Mouse (Mus musculus) frontal cortex, postnatal 10 days (tissue): ENCODE measurements around the gene Olfr1233.

ENCODE experiments used
- DNase-seq, 2 experiments: peaks; one replicate each; pipeline ENCODE4 v3.0.0; 2022; ENCODE audit warnings: low spot score in 2 of 2, mixed read lengths in 1 of 2

The Olfr1233 gene

DNA sequence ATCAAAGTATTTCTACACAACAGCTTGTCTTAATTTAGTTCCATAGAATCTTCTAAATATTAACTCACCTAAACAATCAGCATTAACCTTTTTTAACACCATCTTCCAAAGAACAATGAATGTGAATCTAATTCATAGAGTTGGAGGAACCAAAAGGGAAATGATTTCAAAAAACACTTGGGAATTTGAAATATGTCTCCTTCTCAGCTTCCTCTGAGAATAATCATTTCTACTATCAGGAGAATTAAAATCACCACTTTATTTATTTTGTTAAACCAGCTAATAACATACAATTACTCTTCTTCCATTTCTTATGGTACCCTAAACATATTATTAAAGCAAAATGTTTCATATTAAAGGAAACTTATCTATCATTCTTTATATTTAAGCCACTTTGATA lies at the start of gene Olfr1233:
Gene Olfr1233 (minus strand): TSS at position 101 of the 400 bp plus-strand sequence.
- DNase-seq, result no peak

DNA sequence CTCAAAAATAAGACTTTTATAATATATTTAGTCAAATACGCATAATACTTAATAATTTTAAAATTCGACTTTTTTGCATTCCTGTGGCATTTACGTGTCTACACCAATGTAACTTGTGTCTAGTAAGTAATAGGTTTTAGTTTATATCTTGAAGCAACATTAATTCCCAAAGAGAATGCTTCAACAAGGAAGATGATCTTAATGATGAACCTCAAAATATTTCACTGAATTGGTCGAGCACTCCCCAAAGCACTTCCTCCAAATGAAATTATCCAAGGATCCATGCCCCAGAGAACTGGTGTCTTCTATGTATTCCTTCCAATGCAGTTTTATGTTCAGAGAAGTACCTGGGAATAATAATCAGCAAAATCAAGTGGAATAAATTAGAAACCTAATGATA lies 22.6 kb upstream of the Olfr1233 start, which contains the start of gene Olfr1234:
Gene Olfr1234 (minus strand): TSS at position 101 of the 400 bp plus-strand sequence.
- no peak for DNase-seq

DNA sequence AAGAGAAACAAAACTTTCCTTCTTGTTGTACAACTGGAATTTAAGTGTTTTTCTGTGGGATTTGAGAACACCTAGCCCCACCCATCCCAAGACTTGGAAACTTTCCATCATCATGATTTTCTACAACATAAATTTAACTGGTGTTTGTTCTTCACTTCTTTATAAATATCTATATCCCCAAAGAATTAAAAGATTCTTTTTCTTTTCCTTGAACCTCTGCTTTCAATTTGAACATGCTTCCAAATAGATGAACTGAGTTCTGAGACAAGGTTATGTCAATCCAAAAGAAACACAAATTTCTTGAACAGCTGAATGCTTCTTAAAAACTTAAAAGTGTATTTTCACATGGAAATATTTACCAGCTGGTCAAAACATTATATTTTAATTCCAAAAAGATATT lies 12.6 kb downstream of the Olfr1233 start, which contains the start of gene Olfr1232:
Gene Olfr1232 (minus strand): TSS at position 101 of the 400 bp plus-strand sequence.
- no peak for DNase-seq

DNA sequence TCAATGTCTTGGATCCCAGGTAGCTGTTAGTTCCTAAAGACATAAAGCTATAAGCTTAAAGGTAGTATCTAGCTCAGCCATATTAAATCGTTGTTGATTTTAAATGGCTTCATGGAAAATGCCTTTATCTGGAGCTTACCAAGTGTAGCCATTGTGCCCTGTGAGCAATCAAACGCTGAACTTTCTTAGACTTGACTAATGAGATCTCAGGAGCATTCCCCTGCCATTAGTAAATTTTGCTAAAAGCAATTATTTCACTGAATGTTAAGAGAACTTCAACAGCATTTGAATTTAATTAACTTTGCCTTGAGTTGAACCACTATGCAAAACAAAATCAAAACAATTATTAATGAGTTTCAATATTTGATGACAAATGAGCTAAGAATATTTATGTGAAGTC lies 35.2 kb downstream of the Olfr1233 start, which contains the start of gene Olfr1231:
Gene Olfr1231 (minus strand): TSS at position 101 of the 400 bp plus-strand sequence.
- DNase-seq, result no peak

DNA sequence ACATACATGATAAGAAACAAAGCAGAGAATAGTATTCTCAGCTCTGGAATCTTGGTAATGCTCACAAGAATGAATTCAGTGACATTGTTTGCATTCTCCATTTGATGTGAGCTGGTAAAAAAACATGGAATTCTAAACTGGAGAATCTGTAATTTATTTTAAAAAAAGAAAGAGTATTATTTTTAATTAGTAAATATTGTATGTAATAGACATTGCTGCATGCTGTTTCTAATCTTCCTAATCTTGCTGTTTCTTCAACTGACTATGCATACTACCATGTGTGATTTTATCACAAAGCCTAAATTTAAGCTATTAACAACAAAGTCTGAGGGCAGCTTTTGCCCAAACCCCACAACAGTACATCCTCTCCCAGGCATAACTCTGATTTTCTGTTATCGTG lies 45.0 kb downstream of the Olfr1233 start, which contains the start of gene Olfr1230:
Gene Olfr1230 (minus strand): TSS at position 101 of the 400 bp plus-strand sequence.
- no peak for DNase-seq

DNA sequence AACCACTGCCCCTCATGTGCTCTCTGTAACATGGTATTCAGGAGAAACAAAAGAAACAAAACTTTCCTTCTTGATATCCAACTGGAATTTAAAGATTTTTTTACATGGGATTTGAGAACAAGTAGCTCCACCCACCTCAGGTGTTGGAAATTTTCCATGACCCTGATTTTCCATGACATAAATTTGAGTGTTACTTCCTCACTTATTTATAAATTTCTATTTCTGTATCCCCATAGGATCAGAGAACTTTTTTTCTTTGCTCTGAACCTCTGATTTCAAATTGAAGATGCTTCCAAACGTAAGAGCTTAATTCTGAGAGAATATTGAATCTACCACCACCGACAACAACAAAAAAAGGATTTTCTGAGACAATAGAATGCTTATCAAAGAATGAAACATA lies 54.3 kb downstream of the Olfr1233 start, which contains the start of gene Olfr1229:
Gene Olfr1229 (minus strand): TSS at position 101 of the 400 bp plus-strand sequence.
- no peak for DNase-seq
